Mouse (Mus musculus) liver, adult 2 months (tissue): ENCODE measurements around the gene Atp6v1e1.

ENCODE experiments used
- CTCF ChIP-seq: fragments of 200-500 bp; IDR thresholded peaks from 2 replicates; pipeline ENCODE4 v1.5.1; 2011; ENCODE audit warnings: low read depth, low read length, control low read depth
- POLR2A ChIP-seq: fragments of 200-500 bp; IDR thresholded peaks from 2 replicates; pipeline ENCODE4 v1.6.1; 2011; ENCODE audit warnings: low read length, control low read depth; ENCODE audit not compliant: insufficient read depth; ENCODE audit errors: extremely low read depth

- TF ChIP-seq POLR2A (no peak), CTCF (no peak)
Observed at GRCm38 (mm10) chr6:120784351-120784750, 38.2 kb downstream of the Atp6v1e1 start.
